Comparison of ENCODE assay signal across 9 mouse cellular contexts in the genomic region with DNA sequence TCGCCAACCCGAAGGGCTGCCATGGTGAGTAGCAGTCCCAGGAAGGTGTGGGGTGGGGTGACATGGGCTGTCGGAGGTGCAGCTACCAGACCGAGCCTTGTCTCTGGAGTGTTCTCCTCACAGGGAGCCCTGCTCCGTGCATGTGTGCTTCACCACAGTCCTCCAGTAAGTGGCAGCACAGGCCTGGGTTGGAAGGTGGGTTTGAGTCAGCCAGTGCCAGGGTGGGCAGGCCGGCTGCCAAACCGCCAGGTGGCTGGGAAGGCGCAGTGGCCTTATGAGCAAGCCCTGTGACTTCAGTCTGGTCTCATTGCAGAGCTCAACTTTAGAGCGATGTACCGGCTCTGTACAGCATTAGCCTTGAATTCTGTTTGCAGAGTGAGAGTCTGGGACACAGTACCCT. TPM values are rescaled to one million over a fixed set of nuclear protein-coding genes. Genes with fewer than 3 reads are reported as not detected.
A peak's percentile ranks its signal among the peaks of the same experiment; 100 is the strongest.
DNase-seq lines count a peak whose midpoint lies in the region; ATAC-seq and TF ChIP-seq lines count a peak whose summit lies in the region.
"Had no signal": no experiment of that assay in that cellular context is flagged by ENCODE, and none has a peak within 500 bp of the region (broad histone marks: within the 10 kb centered on the region; RNA-seq: fewer than 3 reads in every experiment).

No protein-coding gene starts in this region.

- 0 out of 2 replicates have a peak, but pooled peaks cover 3% of the 10 kb centered on the region for H3K4me1 ChIP-seq in embryonic facial prominence, embryonic 15.5 days
- H3K4me1 ChIP-seq in heart, embryonic 11.5 days (ENCODE audit: control insufficient read depth, insufficient read depth, low read length): peaks cover 29% of the 10 kb centered on the region
- no peaks in the 10 kb centered on the region for H3K4me1 ChIP-seq in kidney, embryonic 14.5 days (ENCODE audit: control insufficient read depth, insufficient read depth, low read length)
- H3K4me1 ChIP-seq in limb, embryonic 14.5 days (ENCODE audit: control insufficient read depth, insufficient read depth, low read length): no peaks in the 10 kb centered on the region

- H3K9me3 ChIP-seq in embryonic facial prominence, embryonic 15.5 days (replicated peaks): no peaks in the 10 kb centered on the region
- H3K9me3 ChIP-seq in heart, embryonic 11.5 days (replicated peaks; ENCODE audit: control insufficient read depth, low read length): no peaks in the 10 kb centered on the region
- H3K9me3 ChIP-seq in kidney, embryonic 14.5 days (ENCODE audit: control insufficient read depth, low read length): no peaks in the 10 kb centered on the region
- H3K9me3 ChIP-seq in limb, embryonic 14.5 days (ENCODE audit: control insufficient read depth, low read length): no peaks in the 10 kb centered on the region
- H3K9me3 ChIP-seq: G1E had no signal

- 38% methylated on average over 10 of the region's 10 CpGs for WGBS in embryonic facial prominence, embryonic 15.5 days
- 39% methylated on average over 10 of the region's 10 CpGs for WGBS in heart, embryonic 11.5 days (ENCODE audit: insufficient replicate concordance)
- WGBS in kidney, embryonic 14.5 days: 40% methylated on average over 10 of the region's 10 CpGs
- whole genome bisulfite sequencing in limb, embryonic 14.5 days: 40% methylated on average over 10 of the region's 10 CpGs

- H3K4me3 ChIP-seq in embryonic facial prominence, embryonic 15.5 days (replicated peaks): no peak overlapping the region
- H3K4me3 ChIP-seq in heart, embryonic 11.5 days (ENCODE audit: low read depth, low read length): no peak overlapping the region
- H3K4me3 ChIP-seq in kidney, embryonic 14.5 days (ENCODE audit: low read length): no peak overlapping the region
- no peak overlapping the region for H3K4me3 ChIP-seq in limb, embryonic 14.5 days (replicated peaks; ENCODE audit: low read length)
- no peak overlapping the region for H3K4me3 ChIP-seq in myocyte

- H3ac ChIP-seq in myocyte (ENCODE audit: control insufficient read depth, insufficient read length): peak overlapping the region; percentile 16

- no peaks in the 10 kb centered on the region for H3K36me3 ChIP-seq in embryonic facial prominence, embryonic 15.5 days
- no peaks in the 10 kb centered on the region for H3K36me3 ChIP-seq in heart, embryonic 11.5 days (ENCODE audit: control insufficient read depth, insufficient read depth, low read length)
- H3K36me3 ChIP-seq in kidney, embryonic 14.5 days (ENCODE audit: control insufficient read depth, insufficient read depth, low read length): no peaks in the 10 kb centered on the region
- H3K36me3 ChIP-seq in limb, embryonic 14.5 days (ENCODE audit: control insufficient read depth, insufficient read depth, low read length): no peaks in the 10 kb centered on the region
- H3K36me3 ChIP-seq in myocyte (ENCODE audit: control insufficient read depth, insufficient read depth): no peaks in the 10 kb centered on the region
- H3K36me3 ChIP-seq: G1E had no signal

- no peak overlapping the region for H3K9ac ChIP-seq in embryonic facial prominence, embryonic 15.5 days
- no peak overlapping the region for H3K9ac ChIP-seq in heart, embryonic 11.5 days (ENCODE audit: low read depth, low read length)
- no peak overlapping the region for H3K9ac ChIP-seq in kidney, embryonic 14.5 days (ENCODE audit: low read depth, low read length)
- H3K9ac ChIP-seq in limb, embryonic 14.5 days (ENCODE audit: low read depth, low read length, severe bottlenecking): no peak overlapping the region

- peak; percentile 70 to 74 for DNase-seq in urinary bladder, postnatal 4 days (ENCODE audit: low spot score in 2 of 2)
- no peak for DNase-seq in urinary bladder, adult 18-20 months (ENCODE audit: low spot score in 2 of 2)
- peak; percentile 73 for DNase-seq in limb, embryonic 14.5 days (ENCODE audit: low spot score)
- peak; percentile 56 to 77 for DNase-seq in spleen, postnatal 4 days (ENCODE audit: low spot score in 2 of 2)

- H3K27ac ChIP-seq in embryonic facial prominence, embryonic 15.5 days (replicated peaks): no peak overlapping the region
- H3K27ac ChIP-seq in heart, embryonic 11.5 days (ENCODE audit: low read depth, low read length): no peak overlapping the region
- no peak overlapping the region for H3K27ac ChIP-seq in kidney, embryonic 14.5 days (ENCODE audit: low read depth, low read length)
- no peak overlapping the region for H3K27ac ChIP-seq in limb, embryonic 14.5 days (replicated peaks; ENCODE audit: low read depth, low read length)

- no peak for TF ChIP-seq POLR2A in limb, embryonic 14.5 days (IDR thresholded peaks at IDR 0.05; ENCODE audit: borderline replicate concordance, extremely low read depth, insufficient read depth, insufficient read length)
- TF ChIP-seq POLR2A in myocyte (IDR thresholded peaks at IDR 0.05; ENCODE audit: insufficient read length, low read depth): no peak

- ATAC-seq in embryonic facial prominence, embryonic 15.5 days (ENCODE audit: insufficient number of reproducible peaks, low FRiP score, low TSS enrichment, low read depth): peak; percentile 69
- peak; percentile 68; the same call in 1 of the 2 replicates for ATAC-seq in heart, embryonic 11.5 days (replicated peaks; ENCODE audit: insufficient number of reproducible peaks, low FRiP score, low TSS enrichment)
- peak; percentile 88 for ATAC-seq in kidney, embryonic 14.5 days (ENCODE audit: low FRiP score, low TSS enrichment)
- ATAC-seq in limb, embryonic 14.5 days (ENCODE audit: low FRiP score, low read depth): peak; percentile 75

- H3K79me2 ChIP-seq in myocyte (ENCODE audit: control insufficient read depth, insufficient read depth): no peaks in the 10 kb centered on the region

- no peak overlapping the region for H3K4me2 ChIP-seq in embryonic facial prominence, embryonic 15.5 days (replicated peaks)
- no peak overlapping the region for H3K4me2 ChIP-seq in heart, embryonic 11.5 days
- H3K4me2 ChIP-seq in kidney, embryonic 14.5 days (replicated peaks; ENCODE audit: low read depth, low read length): no peak overlapping the region
- H3K4me2 ChIP-seq in limb, embryonic 14.5 days (replicated peaks; ENCODE audit: low read depth, low read length, severe bottlenecking): no peak overlapping the region
- H3K4me2 ChIP-seq in myocyte (ENCODE audit: low read depth): no peak overlapping the region

- no peaks in the 10 kb centered on the region for H3K27me3 ChIP-seq in embryonic facial prominence, embryonic 15.5 days
- H3K27me3 ChIP-seq in heart, embryonic 11.5 days (ENCODE audit: control insufficient read depth, insufficient read depth, low read length): peaks cover 3% of the 10 kb centered on the region; the same call in 1 of the 2 replicates
- H3K27me3 ChIP-seq in kidney, embryonic 14.5 days (ENCODE audit: control insufficient read depth, insufficient read depth, low read length): no peaks in the 10 kb centered on the region
- no peaks in the 10 kb centered on the region for H3K27me3 ChIP-seq in limb, embryonic 14.5 days (ENCODE audit: control insufficient read depth, insufficient read depth, low read length)
- H3K27me3 ChIP-seq in myocyte (ENCODE audit: control insufficient read depth, insufficient read depth, insufficient read length): no peaks in the 10 kb centered on the region

TF ChIP-seq in myocyte, 11 proteins besides CTCF, POLR2A, EP300 and RAD21:
- no peak for TF ChIP-seq TCF12 (IDR thresholded peaks at IDR 0.05; ENCODE audit: insufficient read depth, poor library complexity, severe bottlenecking)
- TF ChIP-seq MAX (IDR thresholded peaks at IDR 0.05; ENCODE audit: low read depth): no peak
- no peak for TF ChIP-seq CEBPB (IDR thresholded peaks at IDR 0.05; ENCODE audit: insufficient read depth, poor library complexity, severe bottlenecking)
- TF ChIP-seq REST (IDR thresholded peaks at IDR 0.05; ENCODE audit: insufficient read depth, insufficient read length): no peak
- no peak for TF ChIP-seq TCF3 (IDR thresholded peaks at IDR 0.05; ENCODE audit: insufficient read length, low read depth)
- TF ChIP-seq MYOD1 (IDR thresholded peaks at IDR 0.05; ENCODE audit: control insufficient read depth in 1 of 3, insufficient read length in 2 of 3, low read depth in 2 of 3): peak in 2 of 3 experiments; percentile 36 to 73
- TF ChIP-seq MYOG (IDR thresholded peaks at IDR 0.05; ENCODE audit: control insufficient read depth in 1 of 3, insufficient read depth in 1 of 3, insufficient read length in 2 of 3, low read depth in 2 of 3): peak in 2 of 3 experiments; percentile 12 to 14
TF ChIP-seq in myocyte: peak in this region for 2.

RNA-seq across cellular contexts. Expression of a gene that starts 39.9 kb away (rescaled TPM):
- polyA plus RNA-seq in embryonic facial prominence, embryonic 15.5 days (2015; fragmentation: Nextera tagmentation; extraction: Ambion mirVana): 14.6 and 15.4 TPM in 2 replicates
- polyA plus RNA-seq in heart, embryonic 11.5 days (2014; fragmentation: Nextera tagmentation; extraction: Ambion mirVana): 7.2 and 8.1 TPM in 2 replicates
- polyA plus RNA-seq in kidney, embryonic 14.5 days (2014; fragmentation: Nextera tagmentation; extraction: Ambion mirVana): 10.2 and 13.4 TPM in 2 replicates
- polyA plus RNA-seq in limb, embryonic 14.5 days (2012; rRNA removed): 9.8 and 12.6 TPM in 2 replicates
- polyA plus RNA-seq in limb, embryonic 14.5 days (2014; fragmentation: Nextera tagmentation; extraction: Ambion mirVana): 9.1 and 11.8 TPM in 2 replicates
- polyA plus RNA-seq in myocyte (2012; fragmentation: generic; extraction: Trizol): 4.1 TPM
- polyA plus RNA-seq: G1E had no signal

RNA-seq across cellular contexts. Expression of a gene that starts 57.2 kb away (rescaled TPM):
- polyA plus RNA-seq in embryonic facial prominence, embryonic 15.5 days (2015; fragmentation: Nextera tagmentation; extraction: Ambion mirVana): 29.5 and 30.8 TPM in 2 replicates
- 38.5 and 45.3 TPM in 2 replicates for polyA plus RNA-seq in heart, embryonic 11.5 days (2014; fragmentation: Nextera tagmentation; extraction: Ambion mirVana)
- polyA plus RNA-seq in kidney, embryonic 14.5 days (2014; fragmentation: Nextera tagmentation; extraction: Ambion mirVana): 17.9 and 26.5 TPM in 2 replicates
- polyA plus RNA-seq in limb, embryonic 14.5 days (2012; rRNA removed): 36.9 and 44.7 TPM in 2 replicates
- 27.0 and 31.7 TPM in 2 replicates for polyA plus RNA-seq in limb, embryonic 14.5 days (2014; fragmentation: Nextera tagmentation; extraction: Ambion mirVana)
- 206 TPM for polyA plus RNA-seq in myocyte (2012; fragmentation: generic; extraction: Trizol)
- polyA plus RNA-seq: G1E had no signal

Comparison
In these comparisons a context has a peak if more than half of its experiments do, and no peak if none do; other contexts are left out.
1. DNase-seq: peak in urinary bladder, postnatal 4 days (2 of 2), limb, embryonic 14.5 days (single experiment) and spleen, postnatal 4 days (2 of 2); none in urinary bladder, adult 18-20 months (0 of 2).
2. Peak in every context shown above with its lines, with median percentiles within 50 percentile points of each other: ATAC-seq.